Mouse (Mus musculus) mouse embryonic stem cell (cell line): ENCODE measurements at regions not wholly inside any gene's neighbourhood (a gene's known extent, or its start where the extent isn't known, plus 50 kb on each side); places are given as distances from the start of the nearest gene placed in this dataset.

ENCODE experiments used
- in situ Hi-C, 2 experiments: fragments of 300-500 bp; cut with MboI; formaldehyde crosslinking; loops; 1 replicate in 1 of 2; 3 replicates in 1 of 2; pipeline ENCODE4 v1.14.3; 2019 to 2020; ENCODE audit warnings: low sequenced_read_pairs in 2 of 2, low pct_unique_long_range_greater_than_20kb in 1 of 2, mixed read lengths in 1 of 2; ENCODE audit not compliant: unreplicated experiment in 1 of 2

GRCm38 (mm10) chr5:52920251-52920650, 86.4 kb downstream of the Anapc4 start:
- in situ Hi-C loops, result no loop called here

GRCm38 (mm10) chr5:52920722-52921264, 87.0 kb downstream of the Anapc4 start:
- in situ Hi-C loops, result no loop called here

GRCm38 (mm10) chr5:52925006-52925405, 91.2 kb downstream of the Anapc4 start:
- in situ Hi-C loops, result no loop called here

GRCm38 (mm10) chr5:52929690-52930089, 95.9 kb downstream of the Anapc4 start:
- in situ Hi-C loops, result no loop called here

- in situ Hi-C loops, result no loop called here
These were observed 99.5 kb downstream of the Anapc4 start for GRCm38 (mm10) chr5:52933291-52933690.

- in situ Hi-C loops, result no loop called here
These were observed 100.3 kb upstream of the Slc34a2 start for GRCm38 (mm10) chr5:52937626-52938025.

- in situ Hi-C loops, result no loop called here
These were observed 97.9 kb upstream of the Slc34a2 start for GRCm38 (mm10) chr5:52939994-52940393.

- in situ Hi-C loops, result no loop called here
These were observed 97.2 kb upstream of the Slc34a2 start for GRCm38 (mm10) chr5:52940645-52941044.

- in situ Hi-C loops, result no loop called here
These were observed 84.0 kb upstream of the Slc34a2 start for GRCm38 (mm10) chr5:52953875-52954274.

GRCm38 (mm10) chr5:52954713-52955112, 83.2 kb upstream of the Slc34a2 start:
- in situ Hi-C loops, result no loop called here

- in situ Hi-C loops, result no loop called here
These were observed 73.7 kb upstream of the Slc34a2 start for GRCm38 (mm10) chr5:52964209-52964608.

GRCm38 (mm10) chr5:52971811-52972210, 66.1 kb upstream of the Slc34a2 start:
- in situ Hi-C loops, result no loop called here

GRCm38 (mm10) chr5:52973003-52973402, 64.9 kb upstream of the Slc34a2 start:
- in situ Hi-C loops, result no loop called here

- in situ Hi-C loops, result no loop called here
These were observed 62.3 kb upstream of the Slc34a2 start for GRCm38 (mm10) chr5:52975557-52976088.

- in situ Hi-C loops, result no loop called here
These were observed 59.8 kb upstream of the Slc34a2 start for GRCm38 (mm10) chr5:52977826-52978687.

- in situ Hi-C loops, result no loop called here
These were observed 58.4 kb upstream of the Slc34a2 start for GRCm38 (mm10) chr5:52979458-52979857.

- in situ Hi-C loops, result loop anchor here in 1 of 2 experiments (10.0 kb wide), 1 partner anchor 123 kb away; no protein-coding TSS in a partner anchor
These were observed 55.8 kb upstream of the Slc34a2 start for GRCm38 (mm10) chr5:52982056-52982455.

- in situ Hi-C loops, result loop anchor here in 1 of 2 experiments (10.0 kb wide), 1 partner anchor 122 kb away; no protein-coding TSS in a partner anchor
These were observed 55.1 kb upstream of the Slc34a2 start for GRCm38 (mm10) chr5:52982741-52983140.
